Mouse (Mus musculus) left cerebral cortex, postnatal 4 days (tissue): ENCODE measurements around the gene Rtn3. TPM values are rescaled to one million over a fixed set of nuclear protein-coding genes. Genes with fewer than 3 reads are reported as not detected.
"Not testable (repeated sequence)": the region's sequence is repeated elsewhere in the genome, so short reads cannot be mapped to it uniquely, and the experiment has no call there.

ENCODE experiments used
- DNase-seq: peaks from one replicate; pipeline ENCODE4 v3.0.0-alpha.2; 2022
- intact Hi-C: fragments of 180-260 bp; cut with DNase I; formaldehyde crosslinking; loops from one replicate; pipeline ENCODE4 v1.15.1; 2025
- total RNA-seq, 2 experiments: library from RNA; stranded (reverse); gene quantifications; 2 replicates each; pipeline ENCODE4 v1.2.3; 2021

Gene Rtn3
- total RNA-seq, 2 experiments from 2014 or later, result 589 to 625 TPM

GRCm38 (mm10) chr19:7423656-7424030 is 59.4 kb downstream of the Rtn3 start:
- DNase-seq, result no peak
- intact Hi-C loops, result no loop called here

GRCm38 (mm10) chr19:7423028-7423655 is 59.9 kb downstream of the Rtn3 start:
- DNase-seq, result peak; percentile 93
- intact Hi-C loops, result no loop called here

- DNase-seq, result no peak
- intact Hi-C loops, result no loop called here
Measured at GRCm38 (mm10) chr19:7422656-7423027, 60.4 kb downstream of the Rtn3 start.

GRCm38 (mm10) chr19:7421602-7422591 is 61.2 kb downstream of the Rtn3 start:
- intact Hi-C loops, result no loop called here
- DNase-seq, result peak; percentile 86

GRCm38 (mm10) chr19:7420841-7421601 is 62.1 kb downstream of the Rtn3 start:
- intact Hi-C loops, result no loop called here
- DNase-seq, result no peak

- intact Hi-C loops, result no loop called here
- no peak for DNase-seq
Measured at GRCm38 (mm10) chr19:7420108-7420507, 63.0 kb downstream of the Rtn3 start.

- DNase-seq, result no peak
- intact Hi-C loops, result loop anchor here (5.0 kb wide), 1 partner anchor 37 kb away; the partner anchor contains the start of gene Spindoc
Measured at GRCm38 (mm10) chr19:7419134-7419533, 63.9 kb downstream of the Rtn3 start.

GRCm38 (mm10) chr19:7417911-7418849 is 64.9 kb downstream of the Rtn3 start:
- DNase-seq, result peak; percentile 87
- intact Hi-C loops, result loop anchor here (5.0 kb wide), 1 partner anchor 36 kb away; the partner anchor contains the start of gene Spindoc

GRCm38 (mm10) chr19:7416834-7417735 is 66.0 kb downstream of the Rtn3 start, which contains the start of gene 2700081O15Rik:
TSS of gene 2700081O15Rik (plus strand) at chr19:7417625.
- DNase-seq, result peak; percentile 82
- intact Hi-C loops, result loop anchor here (5.0 kb wide), 1 partner anchor 35 kb away; the partner anchor contains the start of gene Spindoc

GRCm38 (mm10) chr19:7415916-7416833 is 66.9 kb downstream of the Rtn3 start:
- intact Hi-C loops, result loop anchor here (5.0 kb wide), 1 partner anchor 34 kb away; the partner anchor contains the start of gene Spindoc
- DNase-seq, result peak; percentile 33

- DNase-seq, result no peak
- intact Hi-C loops, result no loop called here
Measured at GRCm38 (mm10) chr19:7412361-7412760, 70.7 kb downstream of the Rtn3 start.

GRCm38 (mm10) chr19:7404623-7405229 is 78.4 kb downstream of the Rtn3 start:
- DNase-seq, result no peak
- intact Hi-C loops, result no loop called here

- intact Hi-C loops, result no loop called here
- no peak for DNase-seq
Measured at GRCm38 (mm10) chr19:7400635-7401034, 82.4 kb downstream of the Rtn3 start.

GRCm38 (mm10) chr19:7398898-7399297 is 84.2 kb downstream of the Rtn3 start:
- DNase-seq, intact Hi-C loops: not testable (repeated sequence)

- intact Hi-C loops, result not testable (repeated sequence)
- DNase-seq, result peak; percentile 64
Measured at GRCm38 (mm10) chr19:7396867-7397826, 85.9 kb downstream of the Rtn3 start.

GRCm38 (mm10) chr19:7388488-7388887 is 94.6 kb downstream of the Rtn3 start:
- intact Hi-C loops, result no loop called here
- DNase-seq, result no peak
